Mouse (Mus musculus) intestine, embryonic 15.5 days (tissue): ENCODE data around the gene Gstm3. TPM values are rescaled to one million over a fixed set of nuclear protein-coding genes. Genes with fewer than 3 reads are reported as not detected.

Source experiments
- ATAC-seq: fragments of 200-750 bp; cut with Nextera tagmentation; 2 replicates; pipeline ENCODE4 v1.8.0; 2017; ENCODE audit warnings: moderate TSS enrichment, moderate library complexity
- H3K27ac ChIP-seq: fragments of 300-500 bp; sonication (generic); 2 replicates; pipeline ENCODE4 v1.5.1; 2015; ENCODE audit warnings: mild to moderate bottlenecking, inconsistent platforms
- H3K27me3 ChIP-seq: fragments of 300-500 bp; sonication (generic); replicated peaks from 2 replicates; pipeline ENCODE4 v1.6.1; 2015; ENCODE audit warnings: inconsistent platforms
- H3K36me3 ChIP-seq: fragments of 300-500 bp; sonication (generic); 2 replicates; pipeline ENCODE4 v1.6.1; 2015; ENCODE audit warnings: inconsistent platforms
- H3K4me1 ChIP-seq: fragments of 300-500 bp; sonication (generic); replicated peaks from 2 replicates; pipeline ENCODE4 v1.6.1; 2015; ENCODE audit warnings: inconsistent platforms
- H3K4me2 ChIP-seq: fragments of 300-500 bp; sonication (generic); replicated peaks from 2 replicates; pipeline ENCODE4 v1.6.1; 2015; ENCODE audit warnings: mild to moderate bottlenecking, inconsistent platforms
- H3K4me3 ChIP-seq: fragments of 300-500 bp; sonication (generic); replicated peaks from 2 replicates; pipeline ENCODE4 v1.5.1; 2015; ENCODE audit warnings: inconsistent platforms
- H3K9ac ChIP-seq: fragments of 300-500 bp; sonication (generic); 2 replicates; pipeline ENCODE4 v1.6.1; 2015; ENCODE audit warnings: inconsistent platforms
- H3K9me3 ChIP-seq: fragments of 300-500 bp; sonication (generic); 2 replicates; pipeline ENCODE4 v1.6.1; 2016; ENCODE audit warnings: inconsistent platforms
- WGBS: fragments of 180-500 bp; shearing (Covaris S2); methylation state at CpG from one replicate; pipeline ENCODE4 v1.1.7; 2015; 5-methylcytosine and 5-hydroxymethylcytosine counted together
- polyA plus RNA-seq: library from polyadenylated mRNA; unstranded; fragments of >200 nt; fragmentation: Nextera tagmentation; extraction: Ambion mirVana; gene quantifications from 2 replicates; pipeline ENCODE4 v1.2.1, GENCODE M21; 2015

The Gstm3 gene
- polyA plus RNA-seq, 1 experiment from 2014 or later = 153 TPM

GRCm38 (mm10) chr3:107939830-107940229 lies 29.3 kb downstream of the Gstm3 start:
- H3K9ac ChIP-seq = no peak overlapping the region

GRCm38 (mm10) chr3:107939403-107939802 lies 29.7 kb downstream of the Gstm3 start:
- Histone ChIP-seq H3K4me2 (no peak overlapping the region), H3K9ac (no peak overlapping the region), H3K4me3 (no peak overlapping the region), H3K36me3 (no peaks in the 10 kb centered on the region), H3K9me3 (no peaks in the 10 kb centered on the region), H3K27me3 (no peaks in the 10 kb centered on the region), H3K27ac (no peak overlapping the region), H3K4me1 (no peaks in the 10 kb centered on the region)
- peak; percentile 41; the same call in 1 of the 2 replicates for ATAC-seq
- 39% methylated on average over 3 of the region's 3 CpGs for WGBS

More at GRCm38 (mm10) chr3:107939830-107940229, 29.3 kb downstream of the Gstm3 start:
- no peaks in the 10 kb centered on the region for H3K9me3 ChIP-seq
- ATAC-seq = no peak
- H3K27ac ChIP-seq = no peak overlapping the region
- no peaks in the 10 kb centered on the region for H3K27me3 ChIP-seq
- no peaks in the 10 kb centered on the region for H3K4me1 ChIP-seq
- H3K4me3 ChIP-seq = no peak overlapping the region
- 77% methylated on average over 4 of the region's 4 CpGs for WGBS
- H3K4me2 ChIP-seq = no peak overlapping the region
- no peaks in the 10 kb centered on the region for H3K36me3 ChIP-seq

- no peak overlapping the region for H3K9ac ChIP-seq
- no peaks in the 10 kb centered on the region for H3K27me3 ChIP-seq
- no peak overlapping the region for H3K27ac ChIP-seq
- no peaks in the 10 kb centered on the region for H3K36me3 ChIP-seq
- no peak overlapping the region for H3K4me3 ChIP-seq
- 46% methylated on average over 3 of the region's 3 CpGs for WGBS
- H3K9me3 ChIP-seq = no peaks in the 10 kb centered on the region
- H3K4me1 ChIP-seq = 0 out of 2 replicates have a peak, but pooled peaks cover 4% of the 10 kb centered on the region
- no peak for ATAC-seq
- no peak overlapping the region for H3K4me2 ChIP-seq
Observed at GRCm38 (mm10) chr3:107935888-107936287, 33.2 kb downstream of the Gstm3 start.

GRCm38 (mm10) chr3:107935268-107935667 lies 33.8 kb downstream of the Gstm3 start:
- WGBS = 76% methylated on average over 3 of the region's 3 CpGs
- H3K9ac ChIP-seq = no peak overlapping the region
- no peak for ATAC-seq

GRCm38 (mm10) chr3:107932128-107932527 lies 37.0 kb downstream of the Gstm3 start:
- WGBS = 52% methylated on average over 6 of the region's 6 CpGs
- H3K27ac ChIP-seq = peak overlapping the region; percentile 28; the same call in 1 of the 2 replicates
- H3K4me3 ChIP-seq = no peak overlapping the region
- no peaks in the 10 kb centered on the region for H3K36me3 ChIP-seq
- peak; percentile 71 for ATAC-seq
- H3K4me2 ChIP-seq = no peak overlapping the region
- H3K9ac ChIP-seq = no peak overlapping the region
- H3K27me3 ChIP-seq = no peaks in the 10 kb centered on the region
- 0 out of 2 replicates have a peak, but pooled peaks cover 5% of the 10 kb centered on the region for H3K4me1 ChIP-seq
- no peaks in the 10 kb centered on the region for H3K9me3 ChIP-seq

More at GRCm38 (mm10) chr3:107935268-107935667, 33.8 kb downstream of the Gstm3 start:
- H3K4me3 ChIP-seq = no peak overlapping the region
- H3K27ac ChIP-seq = no peak overlapping the region
- H3K4me2 ChIP-seq = no peak overlapping the region
- no peaks in the 10 kb centered on the region for H3K9me3 ChIP-seq
- 0 out of 2 replicates have a peak, but pooled peaks cover 4% of the 10 kb centered on the region for H3K4me1 ChIP-seq
- no peaks in the 10 kb centered on the region for H3K36me3 ChIP-seq
- H3K27me3 ChIP-seq = no peaks in the 10 kb centered on the region

- peak within 1 kb of the TSS; percentile 66 for H3K4me2 ChIP-seq
- H3K27me3 ChIP-seq = no peaks in the 10 kb centered on the region
- H3K4me3 ChIP-seq = peak within 1 kb of the TSS; percentile 33
- H3K4me1 ChIP-seq = 0 out of 2 replicates have a peak, but pooled peaks cover 5% of the 10 kb centered on the region
- ATAC-seq = peak; percentile 98
- peak within 1 kb of the TSS; percentile 28; the same call in 1 of the 2 replicates for H3K9ac ChIP-seq
- no peaks in the 10 kb centered on the region for H3K36me3 ChIP-seq
- H3K9me3 ChIP-seq = no peaks in the 10 kb centered on the region
- 7% methylated on average over 10 of the region's 10 CpGs for WGBS
- H3K27ac ChIP-seq = peak within 1 kb of the TSS; percentile 28; the same call in 1 of the 2 replicates
Observed at GRCm38 (mm10) chr3:107931670-107932069, 37.4 kb downstream of the Gstm3 start, which contains the start of gene Gstm7. TSS of gene Gstm7 (minus strand) at chr3:107931817.

- Histone ChIP-seq H3K4me1 (0 out of 2 replicates have a peak, but pooled peaks cover 5% of the 10 kb centered on the region), H3K36me3 (no peaks in the 10 kb centered on the region), H3K4me2 (peak overlapping the region; percentile 66), H3K9ac (peak overlapping the region; percentile 28; the same call in 1 of the 2 replicates), H3K27me3 (no peaks in the 10 kb centered on the region), H3K27ac (0 out of 2 replicates have a peak overlapping the region, but pooled peaks have one; percentile 27), H3K4me3 (peak overlapping the region; percentile 33), H3K9me3 (no peaks in the 10 kb centered on the region)
- whole genome bisulfite sequencing = 60% methylated on average over 2 of the region's 2 CpGs
- ATAC-seq = no peak
Observed at GRCm38 (mm10) chr3:107931134-107931533, 37.9 kb downstream of the Gstm3 start.

GRCm38 (mm10) chr3:107929731-107930130 lies 39.4 kb downstream of the Gstm3 start:
- no peak overlapping the region for H3K4me3 ChIP-seq
- no peaks in the 10 kb centered on the region for H3K27me3 ChIP-seq
- H3K4me2 ChIP-seq = no peak overlapping the region
- H3K9me3 ChIP-seq = no peaks in the 10 kb centered on the region
- H3K27ac ChIP-seq = no peak overlapping the region
- ATAC-seq = no peak
- 0 out of 2 replicates have a peak, but pooled peaks cover 5% of the 10 kb centered on the region for H3K4me1 ChIP-seq
- WGBS = 76% methylated on average over 4 of the region's 4 CpGs
- no peak overlapping the region for H3K9ac ChIP-seq
- H3K36me3 ChIP-seq = no peaks in the 10 kb centered on the region

GRCm38 (mm10) chr3:107929243-107929642 lies 39.8 kb downstream of the Gstm3 start:
- Histone ChIP-seq H3K4me1 (0 out of 2 replicates have a peak, but pooled peaks cover 5% of the 10 kb centered on the region), H3K27me3 (no peaks in the 10 kb centered on the region), H3K9me3 (no peaks in the 10 kb centered on the region), H3K9ac (no peak overlapping the region), H3K4me3 (no peak overlapping the region), H3K27ac (no peak overlapping the region), H3K36me3 (no peaks in the 10 kb centered on the region), H3K4me2 (no peak overlapping the region)
- WGBS = 73% methylated on average over 4 of the region's 4 CpGs
- no peak for ATAC-seq

GRCm38 (mm10) chr3:107928691-107929090 lies 40.4 kb downstream of the Gstm3 start:
- 78% methylated on average over 11 of the region's 11 CpGs for WGBS
- no peak for ATAC-seq

GRCm38 (mm10) chr3:107927841-107928240 lies 41.2 kb downstream of the Gstm3 start:
- H3K4me3 ChIP-seq = no peak overlapping the region
- 0 out of 2 replicates have a peak, but pooled peaks cover 5% of the 10 kb centered on the region for H3K4me1 ChIP-seq
- H3K9me3 ChIP-seq = no peaks in the 10 kb centered on the region
- 92% methylated on average over 3 of the region's 3 CpGs for WGBS
- H3K27me3 ChIP-seq = no peaks in the 10 kb centered on the region
- no peaks in the 10 kb centered on the region for H3K36me3 ChIP-seq
- H3K27ac ChIP-seq = no peak overlapping the region
- H3K4me2 ChIP-seq = no peak overlapping the region
- no peak overlapping the region for H3K9ac ChIP-seq
- ATAC-seq = no peak

More at GRCm38 (mm10) chr3:107928691-107929090, 40.4 kb downstream of the Gstm3 start:
- Histone ChIP-seq H3K9ac (no peak overlapping the region), H3K4me3 (no peak overlapping the region), H3K9me3 (no peaks in the 10 kb centered on the region), H3K4me1 (0 out of 2 replicates have a peak, but pooled peaks cover 5% of the 10 kb centered on the region), H3K27ac (no peak overlapping the region), H3K4me2 (no peak overlapping the region), H3K36me3 (no peaks in the 10 kb centered on the region), H3K27me3 (no peaks in the 10 kb centered on the region)

GRCm38 (mm10) chr3:107925335-107925734 lies 43.7 kb downstream of the Gstm3 start:
- Histone ChIP-seq H3K4me1 (0 out of 2 replicates have a peak, but pooled peaks cover 2% of the 10 kb centered on the region), H3K9me3 (no peaks in the 10 kb centered on the region)
- no peak for ATAC-seq

GRCm38 (mm10) chr3:107920348-107920747 lies 48.7 kb downstream of the Gstm3 start:
- Histone ChIP-seq H3K27me3 (no peaks in the 10 kb centered on the region), H3K27ac (no peak overlapping the region), H3K9ac (no peak overlapping the region), H3K36me3 (no peaks in the 10 kb centered on the region), H3K9me3 (no peaks in the 10 kb centered on the region), H3K4me1 (no peaks in the 10 kb centered on the region), H3K4me2 (no peak overlapping the region), H3K4me3 (no peak overlapping the region)
- peak; percentile 59 for ATAC-seq
- 81% methylated on average over 5 of the region's 5 CpGs for whole genome bisulfite sequencing

More at GRCm38 (mm10) chr3:107925335-107925734, 43.7 kb downstream of the Gstm3 start:
- H3K9ac ChIP-seq = no peak overlapping the region
- H3K27ac ChIP-seq = no peak overlapping the region
- 92% methylated on average over 3 of the region's 3 CpGs for WGBS
- no peaks in the 10 kb centered on the region for H3K27me3 ChIP-seq
- H3K4me3 ChIP-seq = no peak overlapping the region
- H3K4me2 ChIP-seq = no peak overlapping the region
- H3K36me3 ChIP-seq = no peaks in the 10 kb centered on the region
